Mouse (Mus musculus) stomach, embryonic 16.5 days (tissue): ENCODE data around the gene Klhl2. TPM values are rescaled to one million over a fixed set of nuclear protein-coding genes. Genes with fewer than 3 reads are reported as not detected.

Source experiments
- ATAC-seq: fragments of 200-750 bp; cut with Nextera tagmentation; 2 replicates; pipeline ENCODE4 v1.8.0; 2017; ENCODE audit warnings: moderate number of reproducible peaks, moderate TSS enrichment; ENCODE audit not compliant: insufficient read depth, low FRiP score
- H3K27ac ChIP-seq: fragments of 300-500 bp; sonication (generic); 2 replicates; pipeline ENCODE4 v1.5.1; 2014; ENCODE audit warnings: low read length
- H3K27me3 ChIP-seq: fragments of 300-500 bp; sonication (generic); 2 replicates; pipeline ENCODE4 v1.6.1; 2014; ENCODE audit warnings: low read length, control low read depth, mixed read lengths; ENCODE audit not compliant: control insufficient read depth, insufficient read depth
- H3K36me3 ChIP-seq: fragments of 300-500 bp; sonication (generic); 2 replicates; pipeline ENCODE4 v1.6.1; 2014; ENCODE audit warnings: low read length; ENCODE audit not compliant: control insufficient read depth, insufficient read depth
- H3K4me1 ChIP-seq: fragments of 300-500 bp; sonication (generic); 2 replicates; pipeline ENCODE4 v1.6.1; 2014; ENCODE audit warnings: low read length, control low read depth, mixed read lengths; ENCODE audit not compliant: control insufficient read depth, insufficient read depth
- H3K4me2 ChIP-seq: fragments of 300-500 bp; sonication (generic); 2 replicates; pipeline ENCODE4 v1.6.1; 2014; ENCODE audit warnings: low read depth, low read length, mixed read lengths
- H3K4me3 ChIP-seq: fragments of 300-500 bp; sonication (generic); replicated peaks from 2 replicates; pipeline ENCODE4 v1.5.1; 2014; ENCODE audit warnings: mild to moderate bottlenecking, low read length
- H3K9ac ChIP-seq: fragments of 300-500 bp; sonication (generic); 2 replicates; pipeline ENCODE4 v1.6.1; 2014; ENCODE audit warnings: low read length
- H3K9me3 ChIP-seq: fragments of 300-500 bp; sonication (generic); replicated peaks from 2 replicates; pipeline ENCODE4 v1.6.1; 2016; ENCODE audit warnings: low read length, control low read depth; ENCODE audit not compliant: control insufficient read depth
- WGBS: fragments of 180-500 bp; shearing (Covaris S2); extraction: QIAGEN DNeasy Blood & Tissue Kit; methylation state at CpG from one replicate; pipeline ENCODE4 v1.1.7; 2014; 5-methylcytosine and 5-hydroxymethylcytosine counted together
- polyA plus RNA-seq: library from polyadenylated mRNA; unstranded; fragments of >200 nt; fragmentation: Nextera tagmentation; extraction: Ambion mirVana; gene quantifications from 2 replicates; pipeline ENCODE4 v1.2.1, GENCODE M21; 2015

Gene Klhl2
- polyA plus RNA-seq, 1 experiment from 2014 or later, result 5.6 TPM

GRCm38 (mm10) chr8:64820940-64821339 is 28.9 kb downstream of the Klhl2 start:
- 81% methylated on average over 4 of the region's 4 CpGs for WGBS
- ATAC-seq, result no peak

GRCm38 (mm10) chr8:64811790-64812189 is 38.0 kb downstream of the Klhl2 start:
- Histone ChIP-seq H3K36me3 (peaks cover 3% of the 10 kb centered on the region; the same call in 1 of the 2 replicates), H3K4me2 (no peak overlapping the region), H3K27ac (no peak overlapping the region), H3K9me3 (no peaks in the 10 kb centered on the region), H3K27me3 (no peaks in the 10 kb centered on the region), H3K9ac (no peak overlapping the region), H3K4me3 (no peak overlapping the region), H3K4me1 (no peaks in the 10 kb centered on the region)
- WGBS, result 98% methylated on average over 9 of the region's 9 CpGs
- ATAC-seq, result no peak

More at GRCm38 (mm10) chr8:64820940-64821339, 28.9 kb downstream of the Klhl2 start:
- H3K9me3 ChIP-seq, result no peaks in the 10 kb centered on the region
- H3K4me1 ChIP-seq, result no peaks in the 10 kb centered on the region
- H3K4me2 ChIP-seq, result no peak overlapping the region
- H3K4me3 ChIP-seq, result no peak overlapping the region
- H3K36me3 ChIP-seq, result no peaks in the 10 kb centered on the region
- no peak overlapping the region for H3K27ac ChIP-seq
- H3K9ac ChIP-seq, result no peak overlapping the region
- H3K27me3 ChIP-seq, result no peaks in the 10 kb centered on the region

- Histone ChIP-seq H3K4me2 (no peak overlapping the region), H3K4me1 (no peaks in the 10 kb centered on the region), H3K4me3 (no peak overlapping the region), H3K36me3 (peaks cover 3% of the 10 kb centered on the region; the same call in 1 of the 2 replicates), H3K27me3 (no peaks in the 10 kb centered on the region), H3K9me3 (no peaks in the 10 kb centered on the region), H3K27ac (no peak overlapping the region), H3K9ac (no peak overlapping the region)
- no peak for ATAC-seq
- WGBS, result 95% methylated on average over 4 of the region's 4 CpGs
These were observed 38.7 kb downstream of the Klhl2 start for GRCm38 (mm10) chr8:64811083-64811482.

- no peak for ATAC-seq
- H3K4me1 ChIP-seq, result no peaks in the 10 kb centered on the region
- no peak overlapping the region for H3K9ac ChIP-seq
- no peak overlapping the region for H3K4me3 ChIP-seq
- no peaks in the 10 kb centered on the region for H3K36me3 ChIP-seq
- H3K9me3 ChIP-seq, result no peaks in the 10 kb centered on the region
- WGBS, result 78% methylated on average over 3 of the region's 3 CpGs
- no peak overlapping the region for H3K4me2 ChIP-seq
- H3K27ac ChIP-seq, result no peak overlapping the region
- H3K27me3 ChIP-seq, result no peaks in the 10 kb centered on the region
These were observed 43.3 kb downstream of the Klhl2 start for GRCm38 (mm10) chr8:64806558-64806957.

GRCm38 (mm10) chr8:64804971-64805370 is 44.8 kb downstream of the Klhl2 start:
- no peak for ATAC-seq
- WGBS, result 63% methylated on average over 4 of the region's 4 CpGs
- no peaks in the 10 kb centered on the region for H3K27me3 ChIP-seq

GRCm38 (mm10) chr8:64799306-64799705 is 50.5 kb downstream of the Klhl2 start:
- WGBS, result 63% methylated on average over 8 of the region's 8 CpGs
- Histone ChIP-seq H3K9me3 (no peaks in the 10 kb centered on the region), H3K27ac (no peak overlapping the region), H3K4me2 (no peak overlapping the region), H3K36me3 (no peaks in the 10 kb centered on the region), H3K4me1 (no peaks in the 10 kb centered on the region), H3K4me3 (no peak overlapping the region), H3K27me3 (no peaks in the 10 kb centered on the region), H3K9ac (no peak overlapping the region)
- no peak for ATAC-seq

More at GRCm38 (mm10) chr8:64804971-64805370, 44.8 kb downstream of the Klhl2 start:
- no peaks in the 10 kb centered on the region for H3K9me3 ChIP-seq
- H3K36me3 ChIP-seq, result no peaks in the 10 kb centered on the region
- H3K4me2 ChIP-seq, result no peak overlapping the region
- H3K9ac ChIP-seq, result no peak overlapping the region
- no peak overlapping the region for H3K27ac ChIP-seq
- no peaks in the 10 kb centered on the region for H3K4me1 ChIP-seq
- no peak overlapping the region for H3K4me3 ChIP-seq

GRCm38 (mm10) chr8:64798503-64798902 is 51.3 kb downstream of the Klhl2 start:
- Histone ChIP-seq H3K9me3 (no peaks in the 10 kb centered on the region), H3K4me3 (no peak overlapping the region), H3K9ac (no peak overlapping the region), H3K27me3 (no peaks in the 10 kb centered on the region), H3K36me3 (no peaks in the 10 kb centered on the region), H3K4me2 (no peak overlapping the region), H3K4me1 (no peaks in the 10 kb centered on the region), H3K27ac (no peak overlapping the region)
- WGBS, result 81% methylated on average over 3 of the region's 3 CpGs
- ATAC-seq, result no peak

- 67% methylated on average over 10 of the region's 10 CpGs for WGBS
- Histone ChIP-seq H3K27ac (no peak overlapping the region), H3K36me3 (no peaks in the 10 kb centered on the region), H3K9me3 (no peaks in the 10 kb centered on the region), H3K4me2 (no peak overlapping the region), H3K4me1 (no peaks in the 10 kb centered on the region), H3K4me3 (no peak overlapping the region), H3K27me3 (no peaks in the 10 kb centered on the region), H3K9ac (no peak overlapping the region)
- ATAC-seq, result no peak
These were observed 52.1 kb downstream of the Klhl2 start for GRCm38 (mm10) chr8:64797751-64798150.

DNA sequence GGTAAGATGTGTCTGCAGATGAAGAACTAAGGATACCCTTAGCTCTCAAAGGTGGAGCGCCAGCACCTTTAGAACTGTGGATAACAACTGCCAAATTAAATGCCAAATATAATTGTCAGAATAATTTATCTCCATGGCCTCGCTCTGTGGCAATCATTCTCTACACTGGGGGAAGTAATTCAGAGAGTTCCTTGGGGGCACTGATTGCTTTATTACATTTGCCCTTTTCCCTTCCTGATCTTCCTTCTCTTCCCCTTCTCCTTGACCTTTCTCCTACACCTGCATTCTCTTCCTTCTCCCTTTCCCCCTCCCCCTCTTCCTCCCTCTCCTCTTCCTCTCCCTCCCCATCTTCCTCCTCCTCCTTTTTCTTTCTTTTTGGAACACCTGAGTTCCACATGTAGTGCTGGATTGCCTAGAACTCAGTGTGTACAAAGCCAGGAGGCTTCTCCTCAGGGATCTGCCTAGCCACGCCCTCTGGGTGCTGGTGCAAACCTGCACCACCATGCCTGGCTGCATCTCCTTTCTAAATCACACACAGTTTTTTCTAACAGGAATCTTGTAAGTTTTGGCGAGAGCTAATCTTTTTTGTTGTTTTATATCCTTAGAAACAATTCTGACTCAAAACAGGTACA is 58.5 kb downstream of the Klhl2 start:
- no peak overlapping the region for H3K27ac ChIP-seq
- 0 out of 2 replicates have a peak, but pooled peaks cover 3% of the 10 kb centered on the region for H3K4me1 ChIP-seq
- no peaks in the 10 kb centered on the region for H3K36me3 ChIP-seq
- no peak overlapping the region for H3K4me2 ChIP-seq
- no peak overlapping the region for H3K9ac ChIP-seq
- H3K9me3 ChIP-seq, result no peaks in the 10 kb centered on the region
- ATAC-seq, result no peak
- 76% methylated on average over 4 of the region's 4 CpGs for WGBS
- no peaks in the 10 kb centered on the region for H3K27me3 ChIP-seq
- no peak overlapping the region for H3K4me3 ChIP-seq
